Mouse (Mus musculus): ENCODE measurements around the gene Hmcn1.

Hmcn1 gene

GRCm38 (mm10) chr1:150540267-150540666 is 453.0 kb downstream of the Hmcn1 start:
- in situ Hi-C loops (cut with MboI, MseI): no loop called here

GRCm38 (mm10) chr1:150537410-150538128 is 455.7 kb downstream of the Hmcn1 start:
- in situ Hi-C loops (cut with MboI, MseI): no loop called here

DNA sequence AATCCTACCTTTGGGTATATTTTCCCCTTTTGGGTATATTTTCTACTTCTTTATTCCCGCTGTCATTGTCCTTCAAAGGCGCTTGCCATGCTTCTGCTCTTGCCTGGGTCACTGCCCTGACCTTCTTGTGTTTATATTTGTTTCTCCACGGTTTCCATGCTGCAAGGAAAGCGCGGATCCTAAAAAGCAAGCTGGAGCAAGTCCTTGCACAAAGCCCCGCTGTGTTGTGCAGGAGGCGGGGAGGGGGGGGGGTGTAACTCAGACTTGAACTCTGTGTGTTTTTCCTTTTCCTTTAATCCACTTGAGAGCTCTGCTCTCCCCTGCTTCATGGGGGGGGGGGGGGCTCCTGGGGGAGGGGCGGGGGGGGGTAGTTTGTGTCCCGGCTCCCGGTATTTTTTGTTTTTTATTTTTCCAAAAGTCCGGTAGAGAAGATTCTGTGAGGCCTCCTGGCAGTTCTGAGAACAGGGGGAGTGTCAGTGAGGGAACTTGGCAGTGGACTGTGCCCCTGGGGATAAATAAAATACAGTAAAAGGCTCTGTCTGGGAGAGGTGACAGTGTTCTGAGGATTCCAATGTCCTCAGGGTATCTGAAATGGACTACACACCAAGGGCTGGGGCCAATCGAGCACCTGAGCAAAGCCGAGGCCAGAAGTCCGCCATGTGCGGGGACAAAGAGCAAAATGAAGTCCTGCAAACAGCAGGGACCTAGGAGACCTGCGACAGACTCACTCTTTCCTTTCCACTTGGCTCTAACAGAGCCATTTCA is 457.3 kb downstream of the Hmcn1 start:
- in situ Hi-C loops (cut with MboI, MseI): no loop called here

DNA sequence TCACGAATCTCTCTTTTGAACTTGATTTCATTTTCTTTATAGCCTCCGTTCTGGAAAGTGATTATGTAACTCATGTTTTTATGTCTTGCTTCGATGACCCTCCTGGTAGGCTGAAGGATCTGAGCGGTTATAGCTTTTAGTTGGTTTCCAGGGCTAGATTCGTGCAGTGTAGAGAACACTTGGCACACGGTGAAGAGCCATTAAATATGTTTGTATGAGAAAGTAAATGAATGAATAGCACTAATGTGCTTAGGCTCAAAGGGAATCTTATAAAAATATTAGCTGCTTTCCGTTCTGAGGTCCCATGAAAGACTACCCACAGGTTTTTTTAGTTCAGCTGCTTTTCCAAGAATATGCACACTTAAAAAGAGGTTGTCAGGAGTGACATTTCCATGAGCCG is 458.6 kb downstream of the Hmcn1 start:
- in situ Hi-C loops (cut with MboI, MseI): no loop called here

- in situ Hi-C loops (cut with MboI, MseI): no loop called here
Observed at GRCm38 (mm10) chr1:150513041-150513440, 480.2 kb downstream of the Hmcn1 start.

Data from regulatory T cell (primary cell).